Mouse (Mus musculus): ENCODE measurements around the gene Gm15140. TPM values are rescaled to one million over a fixed set of nuclear protein-coding genes. Genes with fewer than 3 reads are reported as not detected.
"Not testable (repeated sequence)": the region's sequence is repeated elsewhere in the genome, so short reads cannot be mapped to it uniquely, and the experiment has no call there.

Gm15140 gene
- total RNA-seq (2017): not detected in 3 replicates

DNA sequence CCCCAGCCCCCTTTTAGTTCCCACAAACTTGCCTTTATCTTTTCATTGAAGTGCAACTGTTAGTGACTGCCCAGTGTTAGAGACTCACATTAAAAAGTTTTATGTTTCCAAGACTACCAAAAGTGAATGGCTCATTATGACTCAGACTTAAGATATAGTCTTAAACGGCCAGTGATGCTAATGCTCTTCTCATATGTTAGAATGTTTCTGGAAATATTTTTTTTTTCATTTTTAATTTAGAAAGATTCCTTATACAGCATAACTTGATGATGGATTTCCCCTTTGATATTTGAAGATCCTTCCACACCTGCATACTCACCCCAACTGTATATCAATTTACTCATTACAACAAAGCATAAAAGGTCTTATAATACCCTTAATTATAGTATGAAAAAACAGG, at the start of gene Gm15140:
Gm15140 (minus strand) TSS at position 101 of the 400 bp plus-strand sequence.
- ATAC-seq (replicated peaks; ENCODE audit: insufficient number of reproducible peaks, low FRiP score, low TSS enrichment, poor library complexity, severe bottlenecking): not testable (repeated sequence)

Other genes with a start within 250 kb of the Gm15140 start
- gene Samt1, start 108.0 kb downstream of the Gm15140 start, total RNA-seq (2017): not detected in 3 replicates
- gene 4921511M17Rik, start 86.9 kb downstream of the Gm15140 start, total RNA-seq (2017): not detected in 3 replicates
- not detected in 3 replicates for gene Gm10057, start 65.6 kb downstream of the Gm15140 start, total RNA-seq (2017)
- gene 4930524N10Rik, start 222.7 kb upstream of the Gm15140 start, total RNA-seq (2017): not detected in 3 replicates

All from monocyte, adult 5-6 weeks (primary cell).